Mouse (Mus musculus): Measurements from ENCODE around the gene Gm37240.

Gm37240 gene

GRCm38 (mm10) chr3:85295229-85295628 lies 592.1 kb downstream of the Gm37240 start:
- intact Hi-C loops (cut with DNase I), result no loop called here

- intact Hi-C loops (cut with DNase I), result no loop called here
Measured at GRCm38 (mm10) chr3:85287627-85288026, 599.7 kb downstream of the Gm37240 start.

GRCm38 (mm10) chr3:85284483-85284882 lies 602.8 kb downstream of the Gm37240 start:
- intact Hi-C loops (cut with DNase I), result no loop called here

GRCm38 (mm10) chr3:85282816-85283215 lies 604.5 kb downstream of the Gm37240 start:
- intact Hi-C loops (cut with DNase I), result no loop called here

- intact Hi-C loops (cut with DNase I), result loop anchor here (10.0 kb wide), 1 partner anchor 360 kb away; no protein-coding TSS in a partner anchor
Measured at GRCm38 (mm10) chr3:85275075-85275474, 612.2 kb downstream of the Gm37240 start.

GRCm38 (mm10) chr3:85271491-85271890 lies 615.8 kb downstream of the Gm37240 start:
- intact Hi-C loops (cut with DNase I), result loop anchor here (10.0 kb wide), 1 partner anchor 357 kb away; no protein-coding TSS in a partner anchor

GRCm38 (mm10) chr3:85264963-85265362 lies 622.4 kb downstream of the Gm37240 start:
- intact Hi-C loops (cut with DNase I), result no loop called here

GRCm38 (mm10) chr3:85264546-85264945 lies 622.8 kb downstream of the Gm37240 start:
- intact Hi-C loops (cut with DNase I), result no loop called here

GRCm38 (mm10) chr3:85254526-85254925 lies 632.8 kb downstream of the Gm37240 start:
- intact Hi-C loops (cut with DNase I), result no loop called here

GRCm38 (mm10) chr3:85251631-85252030 lies 635.7 kb downstream of the Gm37240 start:
- intact Hi-C loops (cut with DNase I), result no loop called here

GRCm38 (mm10) chr3:85246131-85246530 lies 641.2 kb downstream of the Gm37240 start:
- intact Hi-C loops (cut with DNase I), result no loop called here

- intact Hi-C loops (cut with DNase I), result no loop called here
Measured at GRCm38 (mm10) chr3:85236546-85236945, 650.8 kb downstream of the Gm37240 start.

GRCm38 (mm10) chr3:85232846-85233245 lies 654.5 kb downstream of the Gm37240 start:
- intact Hi-C loops (cut with DNase I), result no loop called here

- intact Hi-C loops (cut with DNase I), result no loop called here
Measured at GRCm38 (mm10) chr3:85222046-85222445, 665.3 kb downstream of the Gm37240 start.

GRCm38 (mm10) chr3:85214926-85215325 lies 672.4 kb downstream of the Gm37240 start:
- intact Hi-C loops (cut with DNase I), result no loop called here

GRCm38 (mm10) chr3:85212751-85213350 lies 674.5 kb downstream of the Gm37240 start:
- intact Hi-C loops (cut with DNase I), result no loop called here

- intact Hi-C loops (cut with DNase I), result no loop called here
Measured at GRCm38 (mm10) chr3:85209887-85210844, 677.2 kb downstream of the Gm37240 start.

GRCm38 (mm10) chr3:85206475-85206874 lies 680.8 kb downstream of the Gm37240 start:
- intact Hi-C loops (cut with DNase I), result no loop called here

- intact Hi-C loops (cut with DNase I), result no loop called here
Measured at GRCm38 (mm10) chr3:85205911-85206310, 681.4 kb downstream of the Gm37240 start.

- intact Hi-C loops (cut with DNase I), result no loop called here
Measured at GRCm38 (mm10) chr3:85203659-85204058, 683.7 kb downstream of the Gm37240 start.

- intact Hi-C loops (cut with DNase I), result no loop called here
Measured at GRCm38 (mm10) chr3:85202726-85203125, 684.6 kb downstream of the Gm37240 start.

GRCm38 (mm10) chr3:85201785-85202184 lies 685.5 kb downstream of the Gm37240 start:
- intact Hi-C loops (cut with DNase I), result no loop called here
